Mouse (Mus musculus): ENCODE measurements at regions not wholly inside any gene's neighbourhood (a gene's known extent, or its start where the extent isn't known, plus 50 kb on each side); places are given as distances from the start of the nearest gene placed in this dataset.

- TF ChIP-seq CTCF (IDR thresholded peaks at IDR 0.05; ENCODE audit: extremely low read depth, insufficient read depth, low read length) (no peak), POLR2A (IDR thresholded peaks at IDR 0.05; ENCODE audit: extremely low read depth, insufficient read depth, low read length) (no peak)
These were observed 115.6 kb upstream of the Dapk1 start for GRCm38 (mm10) chr13:60486105-60486504.
